Mouse (Mus musculus): Measurements from ENCODE around the gene Fam129b. TPM values are rescaled to one million over a fixed set of nuclear protein-coding genes. Genes with fewer than 3 reads are reported as not detected.
A peak's percentile ranks its signal among the peaks of the same experiment; 100 is the strongest.

The Fam129b gene
- polyA plus RNA-seq, 1 experiment from 2014 or later = 11.9 TPM

GRCm38 (mm10) chr2:32855790-32856465 lies 20.0 kb upstream of the Fam129b start:
- 48% methylated on average over 5 of the region's 5 CpGs for WGBS (ENCODE audit: insufficient replicate concordance)
- no peak overlapping the region for H3K4me2 ChIP-seq (ENCODE audit: low read depth, low read length)
- no peak overlapping the region for H3K9ac ChIP-seq (ENCODE audit: low read depth, low read length)
- no peak overlapping the region for H3K4me3 ChIP-seq (ENCODE audit: low read depth, low read length)
- no peak overlapping the region for H3K27ac ChIP-seq (ENCODE audit: low read length)
- ATAC-seq (ENCODE audit: low read depth) = no peak
- H3K9me3 ChIP-seq (replicated peaks; ENCODE audit: control insufficient read depth, low read length) = no peaks in the 10 kb centered on the region
- H3K27me3 ChIP-seq (ENCODE audit: control insufficient read depth, insufficient read depth, low read depth, low read length) = peaks cover 15% of the 10 kb centered on the region
- no peaks in the 10 kb centered on the region for H3K4me1 ChIP-seq (ENCODE audit: control insufficient read depth, low read depth, low read length)
- H3K36me3 ChIP-seq (ENCODE audit: control insufficient read depth, insufficient read depth) = no peaks in the 10 kb centered on the region

DNA sequence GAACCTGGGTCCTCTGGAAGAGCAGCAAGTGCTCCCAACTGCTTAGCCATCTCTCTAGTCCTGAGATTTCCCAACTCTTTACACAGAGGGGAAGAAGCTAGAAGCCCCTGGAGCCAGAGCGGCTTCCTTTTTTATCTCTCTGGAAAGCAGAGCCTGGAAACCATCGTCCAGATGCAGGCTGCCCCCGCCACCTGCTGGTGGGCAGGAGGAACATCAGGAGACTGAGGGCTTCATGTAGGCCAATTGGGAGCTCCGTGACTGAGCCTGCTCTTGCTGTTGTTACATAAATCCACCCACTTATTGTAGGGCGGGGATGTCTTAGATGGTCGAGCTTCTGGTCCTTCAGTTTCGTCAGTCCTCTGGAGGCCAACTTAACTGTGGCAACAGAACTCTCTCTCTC lies 18.3 kb upstream of the Fam129b start:
- Histone ChIP-seq H3K4me2 (ENCODE audit: low read depth, low read length) (no peak overlapping the region), H3K36me3 (ENCODE audit: control insufficient read depth, insufficient read depth) (no peaks in the 10 kb centered on the region), H3K27ac (ENCODE audit: low read length) (no peak overlapping the region), H3K27me3 (ENCODE audit: control insufficient read depth, insufficient read depth, low read depth, low read length) (peaks cover 2% of the 10 kb centered on the region; the same call in 1 of the 2 replicates), H3K4me3 (ENCODE audit: low read depth, low read length) (no peak overlapping the region), H3K4me1 (ENCODE audit: control insufficient read depth, low read depth, low read length) (no peaks in the 10 kb centered on the region), H3K9ac (ENCODE audit: low read depth, low read length) (no peak overlapping the region), H3K9me3 (replicated peaks; ENCODE audit: control insufficient read depth, low read length) (no peaks in the 10 kb centered on the region)
- peak; percentile 50; the same call in 1 of the 2 replicates for ATAC-seq (ENCODE audit: low read depth)
- under 1% methylated on average over 7 of the region's 7 CpGs for WGBS (ENCODE audit: insufficient replicate concordance)

DNA sequence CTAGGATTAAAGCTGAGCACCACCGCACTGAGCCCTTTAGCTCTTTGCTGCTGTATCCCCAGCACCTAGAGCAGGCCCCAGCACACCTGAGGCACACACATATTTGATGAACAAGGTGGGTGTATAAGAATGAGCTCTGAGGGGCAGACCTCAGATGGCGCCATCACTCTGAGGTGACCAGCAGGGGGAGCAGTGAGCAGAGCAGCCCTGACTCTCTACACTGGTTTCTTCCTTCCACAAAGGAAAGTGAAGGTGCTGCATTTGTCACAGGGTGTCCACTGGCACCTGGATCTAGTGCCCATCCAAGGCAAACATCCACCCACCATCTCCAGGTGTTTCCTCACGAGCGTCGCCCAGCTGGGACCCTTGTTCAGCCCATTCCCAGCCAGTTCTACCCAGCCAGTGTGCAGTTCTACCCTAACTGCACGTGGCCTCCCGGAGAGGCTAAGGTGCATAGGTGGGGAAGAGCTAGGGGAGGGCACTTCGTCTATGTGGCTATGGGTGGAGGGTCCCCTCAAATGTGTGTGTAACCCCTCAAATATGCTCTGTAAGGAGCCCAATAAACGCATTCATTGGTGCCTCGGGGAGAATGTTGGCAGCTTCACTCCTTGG lies 16.8 kb upstream of the Fam129b start:
- 0 out of 2 replicates have a peak, but pooled peaks cover 2% of the 10 kb centered on the region for H3K27me3 ChIP-seq (ENCODE audit: control insufficient read depth, insufficient read depth, low read depth, low read length)
- no peak overlapping the region for H3K4me3 ChIP-seq (ENCODE audit: low read depth, low read length)
- H3K9me3 ChIP-seq (replicated peaks; ENCODE audit: control insufficient read depth, low read length) = no peaks in the 10 kb centered on the region
- 39% methylated on average over 10 of the region's 10 CpGs for WGBS (ENCODE audit: insufficient replicate concordance)
- no peaks in the 10 kb centered on the region for H3K4me1 ChIP-seq (ENCODE audit: control insufficient read depth, low read depth, low read length)
- H3K4me2 ChIP-seq (ENCODE audit: low read depth, low read length) = no peak overlapping the region
- no peak overlapping the region for H3K9ac ChIP-seq (ENCODE audit: low read depth, low read length)
- no peak overlapping the region for H3K27ac ChIP-seq (ENCODE audit: low read length)
- no peaks in the 10 kb centered on the region for H3K36me3 ChIP-seq (ENCODE audit: control insufficient read depth, insufficient read depth)
- no peak for ATAC-seq (ENCODE audit: low read depth)

DNA sequence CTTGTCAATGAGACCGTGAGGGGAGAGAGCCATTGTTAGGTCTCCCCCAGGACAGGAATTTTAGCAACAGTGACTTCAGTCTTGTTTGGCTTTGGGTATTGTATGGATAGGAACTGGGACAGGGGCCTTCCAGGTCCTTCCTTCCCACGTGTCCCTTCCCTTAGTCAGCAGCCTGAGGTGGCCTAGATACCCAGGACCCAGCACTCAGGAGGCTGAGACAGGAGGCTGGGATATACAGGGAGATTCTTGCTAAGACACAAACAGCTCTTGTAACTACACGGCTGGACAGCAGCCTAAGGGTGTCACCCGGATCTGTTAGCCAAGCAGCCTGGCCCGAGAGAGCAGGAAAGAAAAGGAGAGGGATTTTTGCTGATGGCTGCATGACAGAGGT lies 16.3 kb upstream of the Fam129b start:
- Histone ChIP-seq H3K9me3 (replicated peaks; ENCODE audit: control insufficient read depth, low read length) (no peaks in the 10 kb centered on the region), H3K36me3 (ENCODE audit: control insufficient read depth, insufficient read depth) (no peaks in the 10 kb centered on the region), H3K4me3 (ENCODE audit: low read depth, low read length) (no peak overlapping the region), H3K4me1 (ENCODE audit: control insufficient read depth, low read depth, low read length) (no peaks in the 10 kb centered on the region), H3K9ac (ENCODE audit: low read depth, low read length) (no peak overlapping the region), H3K4me2 (ENCODE audit: low read depth, low read length) (no peak overlapping the region), H3K27me3 (ENCODE audit: control insufficient read depth, insufficient read depth, low read depth, low read length) (0 out of 2 replicates have a peak, but pooled peaks cover 2% of the 10 kb centered on the region), H3K27ac (ENCODE audit: low read length) (no peak overlapping the region)
- ATAC-seq (ENCODE audit: low read depth) = no peak
- WGBS (ENCODE audit: insufficient replicate concordance) = 68% methylated on average over 5 of the region's 5 CpGs

DNA sequence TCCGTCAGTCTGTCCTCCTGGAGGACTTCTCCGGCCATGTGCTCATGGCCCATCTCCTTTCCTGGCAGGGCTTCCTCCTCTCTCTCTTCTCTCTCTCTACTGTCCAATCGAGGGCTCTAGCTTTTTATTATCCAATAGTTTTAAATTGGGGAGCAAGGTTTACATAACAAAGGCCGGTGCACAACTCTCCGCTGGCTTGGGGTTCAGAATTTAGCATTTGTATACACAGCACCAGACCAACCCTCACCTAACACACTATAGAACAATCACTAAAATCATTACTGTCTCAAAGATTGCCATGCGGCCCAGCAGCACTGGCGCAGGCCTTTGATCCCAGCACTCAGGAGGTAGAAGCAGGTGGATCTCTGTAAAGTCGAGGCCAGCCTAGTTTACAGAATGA lies 15.1 kb upstream of the Fam129b start:
- no peak overlapping the region for H3K9ac ChIP-seq (ENCODE audit: low read depth, low read length)
- H3K36me3 ChIP-seq (ENCODE audit: control insufficient read depth, insufficient read depth) = no peaks in the 10 kb centered on the region
- H3K27ac ChIP-seq (ENCODE audit: low read length) = no peak overlapping the region
- WGBS (ENCODE audit: insufficient replicate concordance) = 75% methylated on average over 8 of the region's 8 CpGs
- H3K27me3 ChIP-seq (ENCODE audit: control insufficient read depth, insufficient read depth, low read depth, low read length) = 0 out of 2 replicates have a peak, but pooled peaks cover 2% of the 10 kb centered on the region
- H3K4me1 ChIP-seq (ENCODE audit: control insufficient read depth, low read depth, low read length) = no peaks in the 10 kb centered on the region
- no peak overlapping the region for H3K4me2 ChIP-seq (ENCODE audit: low read depth, low read length)
- ATAC-seq (ENCODE audit: low read depth) = no peak
- H3K4me3 ChIP-seq (ENCODE audit: low read depth, low read length) = no peak overlapping the region
- H3K9me3 ChIP-seq (replicated peaks; ENCODE audit: control insufficient read depth, low read length) = no peaks in the 10 kb centered on the region

GRCm38 (mm10) chr2:32863317-32863716 lies 12.6 kb upstream of the Fam129b start:
- no peaks in the 10 kb centered on the region for H3K36me3 ChIP-seq (ENCODE audit: control insufficient read depth, insufficient read depth)
- no peak overlapping the region for H3K4me2 ChIP-seq (ENCODE audit: low read depth, low read length)
- 76% methylated on average over 3 of the region's 3 CpGs for WGBS (ENCODE audit: insufficient replicate concordance)
- no peak for ATAC-seq (ENCODE audit: low read depth)
- no peak overlapping the region for H3K9ac ChIP-seq (ENCODE audit: low read depth, low read length)
- no peak overlapping the region for H3K4me3 ChIP-seq (ENCODE audit: low read depth, low read length)
- H3K27me3 ChIP-seq (ENCODE audit: control insufficient read depth, insufficient read depth, low read depth, low read length) = 0 out of 2 replicates have a peak, but pooled peaks cover 2% of the 10 kb centered on the region
- no peaks in the 10 kb centered on the region for H3K4me1 ChIP-seq (ENCODE audit: control insufficient read depth, low read depth, low read length)
- H3K9me3 ChIP-seq (replicated peaks; ENCODE audit: control insufficient read depth, low read length) = no peaks in the 10 kb centered on the region
- no peak overlapping the region for H3K27ac ChIP-seq (ENCODE audit: low read length)

GRCm38 (mm10) chr2:32864755-32865154 lies 11.2 kb upstream of the Fam129b start:
- Histone ChIP-seq H3K27ac (ENCODE audit: low read length) (peak overlapping the region; percentile 61), H3K4me2 (ENCODE audit: low read depth, low read length) (no peak overlapping the region), H3K9me3 (replicated peaks; ENCODE audit: control insufficient read depth, low read length) (no peaks in the 10 kb centered on the region), H3K4me1 (ENCODE audit: control insufficient read depth, low read depth, low read length) (no peaks in the 10 kb centered on the region; the same call in 1 of the 2 replicates), H3K36me3 (ENCODE audit: control insufficient read depth, insufficient read depth) (no peaks in the 10 kb centered on the region), H3K4me3 (ENCODE audit: low read depth, low read length) (no peak overlapping the region), H3K27me3 (ENCODE audit: control insufficient read depth, insufficient read depth, low read depth, low read length) (no peaks in the 10 kb centered on the region), H3K9ac (ENCODE audit: low read depth, low read length) (no peak overlapping the region)
- WGBS (ENCODE audit: insufficient replicate concordance) = 47% methylated on average over 2 of the region's 2 CpGs
- ATAC-seq (ENCODE audit: low read depth) = no peak

GRCm38 (mm10) chr2:32867354-32867753 lies 8.6 kb upstream of the Fam129b start:
- Histone ChIP-seq H3K4me2 (ENCODE audit: low read depth, low read length) (no peak overlapping the region), H3K4me1 (ENCODE audit: control insufficient read depth, low read depth, low read length) (peaks cover 9% of the 10 kb centered on the region), H3K9ac (ENCODE audit: low read depth, low read length) (no peak overlapping the region), H3K27me3 (ENCODE audit: control insufficient read depth, insufficient read depth, low read depth, low read length) (no peaks in the 10 kb centered on the region), H3K36me3 (ENCODE audit: control insufficient read depth, insufficient read depth) (no peaks in the 10 kb centered on the region), H3K9me3 (replicated peaks; ENCODE audit: control insufficient read depth, low read length) (no peaks in the 10 kb centered on the region), H3K4me3 (ENCODE audit: low read depth, low read length) (no peak overlapping the region), H3K27ac (ENCODE audit: low read length) (no peak overlapping the region)
- ATAC-seq (ENCODE audit: low read depth) = no peak
- 35% methylated on average over 4 of the region's 4 CpGs for WGBS (ENCODE audit: insufficient replicate concordance)

DNA sequence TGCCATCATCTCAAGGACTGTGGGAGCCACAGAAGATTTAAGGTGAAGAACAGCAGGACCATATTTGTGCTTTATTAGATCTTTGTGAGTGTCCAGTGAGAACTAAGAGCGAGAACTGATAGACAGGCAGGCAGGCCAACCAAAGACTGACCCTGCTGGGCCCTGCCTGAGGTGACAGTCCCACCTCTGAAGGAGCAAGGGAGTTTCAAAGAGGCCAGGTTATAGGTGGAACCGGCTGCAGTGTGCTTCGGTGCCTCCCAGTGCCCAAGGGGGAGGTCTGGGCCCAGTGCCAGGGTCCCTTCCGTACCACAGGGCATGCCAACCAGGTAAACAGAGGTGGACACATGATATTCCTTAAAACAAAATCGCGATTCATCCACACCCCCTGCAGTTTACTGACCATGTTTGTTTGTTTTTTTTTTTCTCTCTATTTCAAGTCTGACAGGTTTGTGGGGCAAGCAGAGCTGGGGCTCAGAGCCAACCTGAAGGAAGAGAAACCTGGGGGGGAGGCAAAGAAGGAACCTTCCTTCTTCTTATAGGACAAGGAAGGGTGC lies 6.1 kb upstream of the Fam129b start:
- H3K27ac ChIP-seq (ENCODE audit: low read length) = no peak overlapping the region
- no peaks in the 10 kb centered on the region for H3K9me3 ChIP-seq (replicated peaks; ENCODE audit: control insufficient read depth, low read length)
- 56% methylated on average over 6 of the region's 6 CpGs for WGBS (ENCODE audit: insufficient replicate concordance)
- H3K4me2 ChIP-seq (ENCODE audit: low read depth, low read length) = no peak overlapping the region
- no peak overlapping the region for H3K4me3 ChIP-seq (ENCODE audit: low read depth, low read length)
- H3K36me3 ChIP-seq (ENCODE audit: control insufficient read depth, insufficient read depth) = no peaks in the 10 kb centered on the region
- H3K4me1 ChIP-seq (ENCODE audit: control insufficient read depth, low read depth, low read length) = peaks cover 9% of the 10 kb centered on the region
- no peaks in the 10 kb centered on the region for H3K27me3 ChIP-seq (ENCODE audit: control insufficient read depth, insufficient read depth, low read depth, low read length)
- no peak overlapping the region for H3K9ac ChIP-seq (ENCODE audit: low read depth, low read length)
- no peak for ATAC-seq (ENCODE audit: low read depth)

All from liver, embryonic 16.5 days (tissue).